Mouse (Mus musculus): Measurements from ENCODE around the gene Slf2. TPM values are rescaled to one million over a fixed set of nuclear protein-coding genes. Genes with fewer than 3 reads are reported as not detected.

The Slf2 gene
- polyA plus RNA-seq, 1 experiment from 2014 or later = 30.0 TPM

- H3K4me2 ChIP-seq (replicated peaks) = peak overlapping the region; percentile 62
- H3K4me3 ChIP-seq = peak overlapping the region; percentile 85
- peak overlapping the region; percentile 99 for H3K27ac ChIP-seq (replicated peaks)
- peaks cover 4% of the 10 kb centered on the region for H3K36me3 ChIP-seq
- H3K9ac ChIP-seq (replicated peaks) = peak overlapping the region; percentile 79
- peaks cover 71% of the 10 kb centered on the region for H3K4me1 ChIP-seq
- no peaks in the 10 kb centered on the region for H3K9me3 ChIP-seq
- H3K27me3 ChIP-seq = no peaks in the 10 kb centered on the region
- peak; percentile 30 for ATAC-seq (replicated peaks)
- 1% methylated on average over 17 of the region's 18 CpGs for WGBS
Observed at GRCm38 (mm10) chr19:45016341-45017215, 85.6 kb downstream of the Slf2 start.

- Histone ChIP-seq H3K9ac (replicated peaks) (peak overlapping the region; percentile 79), H3K9me3 (no peaks in the 10 kb centered on the region), H3K4me2 (replicated peaks) (peak overlapping the region; percentile 62), H3K36me3 (no peaks in the 10 kb centered on the region), H3K27ac (replicated peaks) (peak overlapping the region; percentile 99), H3K4me3 (peak overlapping the region; percentile 85), H3K27me3 (no peaks in the 10 kb centered on the region), H3K4me1 (peaks cover 75% of the 10 kb centered on the region)
- peak; percentile 64 for ATAC-seq (replicated peaks)
- 0% methylated on average over 22 of the region's 27 CpGs for WGBS
Observed at GRCm38 (mm10) chr19:45017216-45017771, 86.3 kb downstream of the Slf2 start.

GRCm38 (mm10) chr19:45017909-45018308 lies 87.0 kb downstream of the Slf2 start:
- peak overlapping the region; percentile 99 for H3K27ac ChIP-seq (replicated peaks)
- H3K4me2 ChIP-seq (replicated peaks) = peak overlapping the region; percentile 62
- peaks cover 69% of the 10 kb centered on the region for H3K4me1 ChIP-seq
- peak; percentile 59 for ATAC-seq (replicated peaks)
- H3K9ac ChIP-seq (replicated peaks) = peak overlapping the region; percentile 79
- under 1% methylated on average over 34 of the region's 48 CpGs for WGBS
- H3K36me3 ChIP-seq = 0 out of 2 replicates have a peak, but pooled peaks cover 3% of the 10 kb centered on the region
- H3K4me3 ChIP-seq = peak overlapping the region; percentile 85
- no peaks in the 10 kb centered on the region for H3K9me3 ChIP-seq
- no peaks in the 10 kb centered on the region for H3K27me3 ChIP-seq

- 2% methylated on average over 13 of the region's 13 CpGs for WGBS
Observed at GRCm38 (mm10) chr19:45018351-45018831, 87.4 kb downstream of the Slf2 start.

DNA sequence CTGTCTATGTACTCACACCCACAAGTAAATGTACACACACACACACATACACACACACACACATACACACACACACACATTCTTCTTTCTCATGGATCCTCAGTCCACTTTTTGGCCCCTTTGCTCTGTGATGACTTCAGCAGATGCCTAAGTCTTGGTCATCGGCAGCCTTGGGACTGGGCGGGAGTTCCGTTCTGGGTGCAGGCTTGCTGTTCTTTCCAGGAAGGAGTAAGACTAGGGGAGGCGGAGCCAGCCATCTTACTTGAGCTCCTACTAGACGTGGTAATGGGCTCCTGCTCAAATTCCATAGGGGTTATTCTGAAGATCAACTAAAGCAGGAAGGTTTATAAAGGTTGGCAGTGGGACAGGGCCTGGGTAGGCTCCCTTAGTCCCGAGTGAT lies 89.4 kb downstream of the Slf2 start:
- Histone ChIP-seq H3K4me1 (peaks cover 58% of the 10 kb centered on the region), H3K4me3 (no peak overlapping the region), H3K36me3 (peaks cover 18% of the 10 kb centered on the region), H3K9ac (replicated peaks) (0 out of 2 replicates have a peak overlapping the region, but pooled peaks have one; percentile 8), H3K9me3 (no peaks in the 10 kb centered on the region), H3K4me2 (replicated peaks) (no peak overlapping the region), H3K27me3 (no peaks in the 10 kb centered on the region), H3K27ac (replicated peaks) (no peak overlapping the region)
- ATAC-seq (replicated peaks) = no peak
- 63% methylated on average over 6 of the region's 6 CpGs for WGBS

More at GRCm38 (mm10) chr19:45018351-45018831, 87.4 kb downstream of the Slf2 start:
- Histone ChIP-seq H3K27me3 (no peaks in the 10 kb centered on the region), H3K4me1 (peaks cover 69% of the 10 kb centered on the region), H3K4me2 (replicated peaks) (peak overlapping the region; percentile 62), H3K9ac (replicated peaks) (peak overlapping the region; percentile 79), H3K27ac (replicated peaks) (peak overlapping the region; percentile 99), H3K9me3 (no peaks in the 10 kb centered on the region), H3K4me3 (peak overlapping the region; percentile 85), H3K36me3 (0 out of 2 replicates have a peak, but pooled peaks cover 3% of the 10 kb centered on the region)
- no peak; the same call in 1 of the 2 replicates for ATAC-seq (replicated peaks)

GRCm38 (mm10) chr19:45021362-45021761 lies 90.4 kb downstream of the Slf2 start:
- H3K27ac ChIP-seq (replicated peaks) = no peak overlapping the region
- ATAC-seq (replicated peaks) = no peak
- no peak overlapping the region for H3K4me2 ChIP-seq (replicated peaks)
- H3K9me3 ChIP-seq = no peaks in the 10 kb centered on the region
- no peaks in the 10 kb centered on the region for H3K27me3 ChIP-seq
- H3K9ac ChIP-seq (replicated peaks) = 0 out of 2 replicates have a peak overlapping the region, but pooled peaks have one; percentile 8
- H3K4me1 ChIP-seq = peaks cover 48% of the 10 kb centered on the region
- 91% methylated on average over 15 of the region's 15 CpGs for WGBS
- no peak overlapping the region for H3K4me3 ChIP-seq
- peaks cover 29% of the 10 kb centered on the region for H3K36me3 ChIP-seq

DNA sequence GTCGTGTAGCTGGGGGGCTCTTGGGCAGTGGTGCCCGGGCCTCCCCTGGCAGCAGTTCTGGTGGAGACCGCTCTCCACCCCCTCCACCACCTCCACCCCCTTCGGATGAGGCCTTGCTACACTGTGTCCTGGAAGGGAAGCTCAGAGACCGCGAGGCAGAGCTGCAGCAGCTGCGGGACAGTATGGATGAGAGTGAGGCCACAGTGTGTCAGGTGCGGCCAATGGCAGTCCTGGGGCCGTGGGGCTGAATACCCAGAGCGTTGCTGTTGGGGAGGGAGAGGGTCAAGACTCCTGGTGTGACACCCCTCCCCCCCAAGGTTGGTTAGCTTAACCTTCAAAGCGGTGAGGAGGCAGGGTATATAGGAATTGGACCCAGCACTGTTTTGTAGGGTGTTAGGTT lies 93.0 kb downstream of the Slf2 start:
- H3K9me3 ChIP-seq = no peaks in the 10 kb centered on the region
- no peaks in the 10 kb centered on the region for H3K27me3 ChIP-seq
- ATAC-seq (replicated peaks) = no peak
- H3K9ac ChIP-seq (replicated peaks) = no peak overlapping the region
- peaks cover 30% of the 10 kb centered on the region for H3K4me1 ChIP-seq
- H3K4me2 ChIP-seq (replicated peaks) = no peak overlapping the region
- no peak overlapping the region for H3K27ac ChIP-seq (replicated peaks)
- H3K36me3 ChIP-seq = peaks cover 39% of the 10 kb centered on the region
- H3K4me3 ChIP-seq = no peak overlapping the region
- 91% methylated on average over 11 of the region's 11 CpGs for WGBS

- WGBS = 95% methylated on average over 20 of the region's 20 CpGs
- Histone ChIP-seq H3K36me3 (peaks cover 39% of the 10 kb centered on the region), H3K27ac (replicated peaks) (no peak overlapping the region), H3K9me3 (no peaks in the 10 kb centered on the region), H3K4me1 (peaks cover 24% of the 10 kb centered on the region), H3K4me3 (no peak overlapping the region), H3K9ac (replicated peaks) (no peak overlapping the region), H3K27me3 (no peaks in the 10 kb centered on the region), H3K4me2 (replicated peaks) (no peak overlapping the region)
- ATAC-seq (replicated peaks) = no peak
Observed at GRCm38 (mm10) chr19:45024775-45025174, 93.8 kb downstream of the Slf2 start.

DNA sequence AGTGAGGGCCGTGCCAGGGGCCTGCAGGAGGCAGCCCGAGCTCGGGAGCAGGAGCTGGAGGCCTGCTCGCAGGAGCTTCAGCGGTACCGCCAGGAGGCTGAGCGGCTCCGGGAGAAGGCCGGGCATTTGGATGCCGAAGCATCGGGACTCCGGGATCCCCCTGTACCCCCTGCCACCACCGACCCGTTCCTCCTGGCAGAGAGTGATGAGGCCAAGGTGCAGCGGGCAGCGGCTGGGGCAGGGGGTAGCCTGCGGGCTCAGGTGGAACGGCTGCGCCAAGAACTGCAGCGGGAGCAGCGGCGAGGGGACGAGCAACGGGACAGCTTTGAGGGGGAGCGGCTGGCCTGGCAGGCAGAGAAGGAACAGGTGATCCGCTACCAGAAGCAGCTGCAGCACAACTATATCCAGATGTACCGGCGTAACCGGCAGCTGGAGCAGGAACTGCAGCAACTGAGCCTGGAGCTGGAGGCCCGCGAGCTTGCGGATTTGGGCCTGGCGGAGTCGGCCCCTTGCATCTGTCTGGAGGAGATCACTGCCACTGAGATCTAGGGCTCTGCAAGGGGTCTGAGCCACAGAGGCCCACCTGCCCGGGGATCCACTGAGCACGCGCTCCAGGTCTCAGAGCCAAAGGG lies 95.1 kb downstream of the Slf2 start:
- Histone ChIP-seq H3K27me3 (no peaks in the 10 kb centered on the region), H3K9ac (replicated peaks) (no peak overlapping the region)

DNA sequence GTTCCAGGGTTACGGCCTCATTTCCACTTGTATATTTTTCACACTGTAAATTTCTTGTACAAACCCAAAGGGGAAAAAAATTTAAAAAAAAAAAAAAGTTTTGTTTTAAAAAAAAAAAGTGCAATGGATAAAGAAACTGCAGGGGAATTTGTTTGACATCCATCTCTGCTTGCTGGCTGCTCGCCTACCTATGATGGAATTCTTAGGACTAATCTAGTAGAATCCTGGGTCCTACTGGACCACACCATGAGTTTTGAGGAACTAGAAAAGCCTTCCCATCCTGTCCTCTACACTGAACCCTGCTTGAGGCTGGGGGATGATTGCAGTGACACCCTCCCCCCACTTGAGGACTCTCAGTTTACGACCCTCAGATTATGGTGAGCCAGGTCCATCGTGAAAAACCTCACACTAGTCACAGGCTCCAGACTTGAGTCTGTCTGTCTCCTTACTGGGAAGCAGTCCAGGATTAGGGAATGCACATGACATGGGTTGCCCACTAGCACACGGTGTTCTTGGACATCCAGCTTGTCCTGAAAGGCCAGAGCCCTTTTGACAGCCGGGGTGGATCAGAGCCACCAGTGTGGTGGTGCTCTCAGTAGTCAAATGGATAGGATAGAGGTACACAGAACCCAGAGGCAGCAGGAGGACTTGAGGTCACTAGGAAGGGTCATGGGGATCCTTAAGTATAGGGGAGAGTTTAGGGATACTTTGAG lies 96.2 kb downstream of the Slf2 start:
- no peak overlapping the region for H3K9ac ChIP-seq (replicated peaks)
- H3K9me3 ChIP-seq = no peaks in the 10 kb centered on the region
- ATAC-seq (replicated peaks) = no peak
- no peak overlapping the region for H3K4me3 ChIP-seq
- H3K27me3 ChIP-seq = no peaks in the 10 kb centered on the region
- no peak overlapping the region for H3K4me2 ChIP-seq (replicated peaks)
- no peak overlapping the region for H3K27ac ChIP-seq (replicated peaks)
- 81% methylated on average over 6 of the region's 6 CpGs for whole genome bisulfite sequencing
- H3K36me3 ChIP-seq = peaks cover 39% of the 10 kb centered on the region
- H3K4me1 ChIP-seq = peaks cover 9% of the 10 kb centered on the region

More for the DNA sequence above, 95.1 kb downstream of the Slf2 start:
- Histone ChIP-seq H3K36me3 (peaks cover 39% of the 10 kb centered on the region), H3K4me3 (no peak overlapping the region), H3K4me2 (replicated peaks) (no peak overlapping the region), H3K9me3 (no peaks in the 10 kb centered on the region), H3K27ac (replicated peaks) (no peak overlapping the region), H3K4me1 (peaks cover 14% of the 10 kb centered on the region)
- ATAC-seq (replicated peaks) = no peak
- 93% methylated on average over 37 of the region's 37 CpGs for WGBS

- Histone ChIP-seq H3K4me2 (replicated peaks) (no peak overlapping the region), H3K27ac (replicated peaks) (no peak overlapping the region), H3K36me3 (peaks cover 36% of the 10 kb centered on the region), H3K9me3 (no peaks in the 10 kb centered on the region), H3K4me3 (no peak overlapping the region), H3K27me3 (no peaks in the 10 kb centered on the region), H3K4me1 (peaks cover 9% of the 10 kb centered on the region), H3K9ac (replicated peaks) (no peak overlapping the region)
- WGBS = 76% methylated on average over 6 of the region's 6 CpGs
- no peak for ATAC-seq (replicated peaks)
Observed at GRCm38 (mm10) chr19:45027848-45028247, 96.9 kb downstream of the Slf2 start.

All from forebrain, embryonic 15.5 days (tissue).